Comparison of ENCODE assay signal across 8 mouse cellular contexts in genomic region chr8:47414258-47414525, GRCm38 (mm10). TPM values are rescaled to one million over a fixed set of nuclear protein-coding genes. Genes with fewer than 3 reads are reported as not detected.
DNase-seq lines count a peak whose midpoint lies in the region; ATAC-seq and TF ChIP-seq lines count a peak whose summit lies in the region.
"Not testable (repeated sequence)": the region's sequence is repeated elsewhere in the genome, so short reads cannot be mapped to it uniquely, and the experiment has no call there.

No protein-coding gene starts in this region.

- TF ChIP-seq POLR2A in olfactory bulb, adult 2 months (IDR thresholded peaks at IDR 0.05; ENCODE audit: insufficient read depth, low read depth, low read length): not testable (repeated sequence)

- peak overlapping the region; percentile 64; the same call in 1 of the 2 replicates for H3K4me3 ChIP-seq in forebrain, embryonic 11.5 days (ENCODE audit: low read depth, low read length)
- H3K4me3 ChIP-seq in heart, embryonic 14.5 days (ENCODE audit: control insufficient read depth in 1 of 2, insufficient read depth in 1 of 2, low read depth in 1 of 2, low read length in 2 of 2): peak overlapping the region; percentile 62 to 88; a peak in 3 of 4 replicates
- peak overlapping the region; percentile 82 for H3K4me3 ChIP-seq in intestine, embryonic 16.5 days (ENCODE audit: low read length)
- H3K4me3 ChIP-seq in left cerebral cortex, adult 2 months: peak overlapping the region; percentile 59
- H3K4me3 ChIP-seq in liver, embryonic 15.5 days (replicated peaks): not testable (repeated sequence)
- H3K4me3 ChIP-seq in olfactory bulb, adult 2 months (ENCODE audit: insufficient read depth, low read depth, low read length): peak overlapping the region; percentile 36; the same call in 1 of the 2 replicates

- WGBS in forebrain, embryonic 11.5 days: under 1% methylated on average over 8 of the region's 8 CpGs
- 2% methylated on average over 8 of the region's 8 CpGs for WGBS in heart, embryonic 14.5 days
- 3% methylated on average over 8 of the region's 8 CpGs for WGBS in intestine, embryonic 16.5 days
- 2% methylated on average over 8 of the region's 8 CpGs for WGBS in liver, embryonic 15.5 days (ENCODE audit: insufficient replicate concordance)
- 11% methylated on average over 8 of the region's 8 CpGs for WGBS in olfactory bulb, adult 2 months

- H3K27ac ChIP-seq in forebrain, embryonic 11.5 days (ENCODE audit: low read depth, low read length); heart, embryonic 14.5 days (replicated peaks in 1 of 2; ENCODE audit: control insufficient read depth in 1 of 2, insufficient read depth in 1 of 2, low read depth in 2 of 2, low read length in 2 of 2); intestine, embryonic 16.5 days (ENCODE audit: low read length); left cerebral cortex, adult 2 months; liver, embryonic 15.5 days (replicated peaks): not testable (repeated sequence)
- H3K27ac ChIP-seq in olfactory bulb, adult 2 months (ENCODE audit: insufficient read depth, low read depth, low read length): 0 out of 2 replicates have a peak overlapping the region, but pooled peaks have one; percentile 41

- not testable (repeated sequence) for H3K36me3 ChIP-seq in forebrain, embryonic 11.5 days (ENCODE audit: control insufficient read depth, insufficient read depth, low read length); heart, embryonic 14.5 days (ENCODE audit: control insufficient read depth, insufficient read depth, low read length); intestine, embryonic 16.5 days (ENCODE audit: control insufficient read depth, insufficient read depth, low read length); liver, embryonic 15.5 days (replicated peaks)

- not testable (repeated sequence) for TF ChIP-seq CTCF in left cerebral cortex, adult 2 months (IDR thresholded peaks at IDR 0.05); olfactory bulb, adult 2 months (IDR thresholded peaks at IDR 0.05; ENCODE audit: insufficient read depth, low read depth, low read length)

- peaks cover 14% of the 10 kb centered on the region; the same call in 1 of the 2 replicates for H3K4me1 ChIP-seq in forebrain, embryonic 11.5 days (replicated peaks; ENCODE audit: control insufficient read depth, insufficient read depth, low read length)
- H3K4me1 ChIP-seq in heart, embryonic 14.5 days (ENCODE audit: control insufficient read depth in 2 of 2, insufficient read depth in 2 of 2, low read length in 2 of 2): peaks cover 7 to 16% of the 10 kb centered on the region in 2 experiments; a peak in 3 of 4 replicates
- not testable (repeated sequence) for H3K4me1 ChIP-seq in intestine, embryonic 16.5 days (ENCODE audit: control insufficient read depth, insufficient read depth, low read length); liver, embryonic 15.5 days (replicated peaks)
- peaks cover 15% of the 10 kb centered on the region for H3K4me1 ChIP-seq in olfactory bulb, adult 2 months (ENCODE audit: control insufficient read depth, insufficient read depth, low read length)

- peak overlapping the region; percentile 98; the same call in 1 of the 2 replicates for H3K4me2 ChIP-seq in forebrain, embryonic 11.5 days (ENCODE audit: low read depth, low read length, severe bottlenecking)
- H3K4me2 ChIP-seq in heart, embryonic 14.5 days (ENCODE audit: low read length): peak overlapping the region; percentile 92
- H3K4me2 ChIP-seq in intestine, embryonic 16.5 days (ENCODE audit: low read depth, low read length): peak overlapping the region; percentile 93
- H3K4me2 ChIP-seq in liver, embryonic 15.5 days: peak overlapping the region; percentile 64; the same call in 1 of the 2 replicates

- H3K9me3 ChIP-seq in forebrain, embryonic 11.5 days (ENCODE audit: control insufficient read depth, low read length); heart, embryonic 14.5 days (ENCODE audit: control insufficient read depth, low read length); intestine, embryonic 16.5 days (ENCODE audit: control insufficient read depth, low read length); liver, embryonic 15.5 days (replicated peaks): not testable (repeated sequence)

- ATAC-seq in forebrain, embryonic 11.5 days (replicated peaks; ENCODE audit: low FRiP score); heart, embryonic 14.5 days (ENCODE audit: insufficient number of reproducible peaks, insufficient read depth, low FRiP score, low read depth); liver, embryonic 15.5 days (ENCODE audit: insufficient read depth): not testable (repeated sequence)
- 0 out of 2 replicates have a peak, but pooled peaks have one; percentile 17 for ATAC-seq in intestine, embryonic 16.5 days

- H3K9ac ChIP-seq in forebrain, embryonic 11.5 days (ENCODE audit: low read length); intestine, embryonic 16.5 days (ENCODE audit: low read depth, low read length); liver, embryonic 15.5 days: not testable (repeated sequence)
- peak overlapping the region; percentile 74 for H3K9ac ChIP-seq in heart, embryonic 14.5 days (ENCODE audit: low read length)

- peak; percentile 10 to 34 for DNase-seq in adrenal gland, postnatal 36 days
- DNase-seq in forebrain, embryonic 11.5 days (ENCODE audit: low spot score); left cerebral cortex, adult 2 months (ENCODE audit: extremely low spot score in 1 of 2, low spot score in 2 of 2): not testable (repeated sequence)
- DNase-seq in mesoderm, embryonic 11.5 days (ENCODE audit: low read depth, low spot score): peak; percentile 38

- intact Hi-C loops in left cerebral cortex, adult 2 months (cut with DNase I): not testable (repeated sequence)

- H3K27me3 ChIP-seq in forebrain, embryonic 11.5 days (ENCODE audit: control insufficient read depth, insufficient read depth, low read length): peaks cover 36% of the 10 kb centered on the region
- peaks cover 44% of the 10 kb centered on the region for H3K27me3 ChIP-seq in heart, embryonic 14.5 days (ENCODE audit: control insufficient read depth, insufficient read depth, low read length)
- peaks cover 12% of the 10 kb centered on the region for H3K27me3 ChIP-seq in intestine, embryonic 16.5 days (replicated peaks; ENCODE audit: control insufficient read depth, insufficient read depth, low read length)
- H3K27me3 ChIP-seq in liver, embryonic 15.5 days: peaks cover 65% of the 10 kb centered on the region

RNA-seq across cellular contexts. Expression of gene Stox2, which starts 32.0 kb away (rescaled TPM):
- total RNA-seq in adrenal gland, postnatal 36 days (2021): 10 to 100 TPM; 11.4 to 14.3 TPM
- 34.6 and 39.3 TPM in 2 replicates for polyA plus RNA-seq in forebrain, embryonic 11.5 days (2014; fragmentation: Nextera tagmentation; extraction: Ambion mirVana)
- 10.8 and 10.9 TPM in 2 replicates for polyA plus RNA-seq in heart, embryonic 14.5 days (2014; fragmentation: Nextera tagmentation; extraction: Ambion mirVana)
- 4.7 TPM in 2 replicates for polyA plus RNA-seq in intestine, embryonic 16.5 days (2015; fragmentation: Nextera tagmentation; extraction: Ambion mirVana)
- total RNA-seq in left cerebral cortex, adult 2 months (2021): 10 to 100 TPM; 81.5 to 92.1 TPM
- 0.35 and 0.41 TPM in 2 replicates for polyA plus RNA-seq in liver, embryonic 15.5 days (2015; fragmentation: Nextera tagmentation; extraction: Ambion mirVana)
- 219 and 288 TPM in 2 replicates for polyA plus RNA-seq in olfactory bulb, adult 2 months (2012; ENCODE audit: insufficient read depth, insufficient read length, low replicate concordance, missing spikeins)
